ENCODE assay signal across 18 mouse cellular contexts in the genomic region with DNA sequence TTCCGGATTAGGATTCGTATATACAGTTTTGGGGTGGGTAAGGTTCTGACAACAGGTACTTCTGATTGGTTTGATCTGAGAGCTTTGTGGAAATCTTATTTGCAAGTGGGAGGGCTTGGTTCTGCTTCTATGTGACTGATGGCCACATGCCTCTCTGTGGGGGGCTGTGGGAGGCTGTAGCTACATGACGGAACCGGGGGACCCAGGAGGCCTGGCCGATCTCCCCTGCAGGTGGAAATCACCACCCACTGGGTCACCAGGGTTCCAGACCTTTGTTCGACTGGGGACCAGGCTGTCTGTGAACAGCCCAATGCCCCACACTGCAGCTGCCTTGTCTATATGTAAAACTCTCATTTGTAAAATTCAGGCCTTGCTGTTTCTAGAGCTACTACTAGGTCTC. TPM values are rescaled to one million over a fixed set of nuclear protein-coding genes. Genes with fewer than 3 reads are reported as not detected.
DNase-seq lines count a peak whose midpoint lies in the region; ATAC-seq lines count a peak whose summit lies in the region.
"Had no signal": no experiment of that assay in that cellular context is flagged by ENCODE, and none has a peak within 500 bp of the region (broad histone marks: within the 10 kb centered on the region; RNA-seq: fewer than 3 reads in every experiment).

No protein-coding gene starts in this region.

- no peaks in the 10 kb centered on the region; a peak in 1 of 4 replicates for H3K4me1 ChIP-seq in heart, embryonic 14.5 days (ENCODE audit: control insufficient read depth in 2 of 2, insufficient read depth in 2 of 2, low read length in 2 of 2)
- 0 out of 2 replicates have a peak, but pooled peaks cover 4% of the 10 kb centered on the region for H3K4me1 ChIP-seq in intestine, embryonic 15.5 days (replicated peaks)
- H3K4me1 ChIP-seq: forebrain, embryonic 13.5 days had no signal

- no peaks in the 10 kb centered on the region for H3K36me3 ChIP-seq in heart, embryonic 14.5 days (ENCODE audit: control insufficient read depth, insufficient read depth, low read length)
- H3K36me3 ChIP-seq in intestine, embryonic 15.5 days, result no peaks in the 10 kb centered on the region
- H3K36me3 ChIP-seq: G1E; heart, embryonic 15.5 days had no signal

- H3K4me3 ChIP-seq in heart, embryonic 14.5 days (ENCODE audit: control insufficient read depth in 1 of 2, insufficient read depth in 1 of 2, low read depth in 1 of 2, low read length in 2 of 2), result no peak overlapping the region
- no peak overlapping the region for H3K4me3 ChIP-seq in intestine, embryonic 15.5 days (replicated peaks)
- H3K4me3 ChIP-seq: forebrain, embryonic 13.5 days; heart, embryonic 15.5 days had no signal

- no peak for ATAC-seq in heart, embryonic 14.5 days (ENCODE audit: insufficient number of reproducible peaks, insufficient read depth, low FRiP score, low read depth)
- no peak for ATAC-seq in intestine, embryonic 15.5 days
- ATAC-seq: forebrain, embryonic 13.5 days had no signal

- 0 out of 2 replicates have a peak overlapping the region, but pooled peaks have one; percentile 32 for H3K4me2 ChIP-seq in heart, embryonic 14.5 days (ENCODE audit: low read length)
- 0 out of 2 replicates have a peak overlapping the region, but pooled peaks have one; percentile 6 for H3K4me2 ChIP-seq in intestine, embryonic 15.5 days (replicated peaks)
- H3K4me2 ChIP-seq: forebrain, embryonic 13.5 days; heart, embryonic 15.5 days; hindbrain, embryonic 14.5 days; midbrain, embryonic 11.5 days had no signal

- WGBS in heart, embryonic 14.5 days, result 35% methylated on average over 6 of the region's 6 CpGs
- 36% methylated on average over 6 of the region's 6 CpGs for WGBS in intestine, embryonic 15.5 days

- no peak overlapping the region for H3K9ac ChIP-seq in heart, embryonic 14.5 days (ENCODE audit: low read length)
- no peak overlapping the region for H3K9ac ChIP-seq in intestine, embryonic 15.5 days
- H3K9ac ChIP-seq: forebrain, embryonic 13.5 days; heart, embryonic 15.5 days; hindbrain, embryonic 14.5 days had no signal

- H3K9me3 ChIP-seq in heart, embryonic 14.5 days (ENCODE audit: control insufficient read depth, low read length), result no peaks in the 10 kb centered on the region
- no peaks in the 10 kb centered on the region for H3K9me3 ChIP-seq in intestine, embryonic 15.5 days
- H3K9me3 ChIP-seq: G1E; heart, embryonic 15.5 days had no signal

- intact Hi-C loops in heart, postnatal 25 days (cut with DNase I), result no loop called here

- no peak for DNase-seq in heart, postnatal 25 days (ENCODE audit: low spot score)
- DNase-seq in spleen, postnatal 36 days (ENCODE audit: low spot score in 2 of 2), result peak; percentile 55 to 59
- DNase-seq in spleen, adult 18-20 months, result no peak
- no peak for DNase-seq in layer of hippocampus, postnatal 14 days (ENCODE audit: low spot score in 2 of 2)
- DNase-seq in left cerebral cortex, adult 11 months (ENCODE audit: low spot score), result no peak
- DNase-seq: adrenal gland, postnatal 36 days; cerebellum, adult 8-10 months; layer of hippocampus, adult 9-11 months; lung, adult 2 months; right cerebral cortex, postnatal 14 days had no signal

- no peak overlapping the region for H3K27ac ChIP-seq in heart, embryonic 14.5 days (replicated peaks in 1 of 2; ENCODE audit: control insufficient read depth in 1 of 2, insufficient read depth in 1 of 2, low read depth in 2 of 2, low read length in 2 of 2)
- H3K27ac ChIP-seq in intestine, embryonic 15.5 days, result no peak overlapping the region
- H3K27ac ChIP-seq: forebrain, embryonic 13.5 days; heart, embryonic 15.5 days; hindbrain, embryonic 14.5 days; macrophage had no signal

- H3K27me3 ChIP-seq in heart, embryonic 14.5 days (ENCODE audit: control insufficient read depth, insufficient read depth, low read length), result peaks cover 11% of the 10 kb centered on the region; the same call in 1 of the 2 replicates
- no peaks in the 10 kb centered on the region for H3K27me3 ChIP-seq in intestine, embryonic 15.5 days (replicated peaks)

RNA-seq across cellular contexts. Expression of a gene that starts 8.9 kb away (rescaled TPM):
- polyA plus RNA-seq in heart, embryonic 14.5 days (2014; fragmentation: Nextera tagmentation; extraction: Ambion mirVana), result 114 and 126 TPM in 2 replicates
- total RNA-seq in heart, postnatal 25 days (2021), result 100 to 1,000 TPM; 152 to 154 TPM
- polyA plus RNA-seq in intestine, embryonic 15.5 days (2015; fragmentation: Nextera tagmentation; extraction: Ambion mirVana), result 52.6 and 54.8 TPM in 2 replicates
- 10 to 100 TPM; 17.1 to 18.4 TPM for total RNA-seq in layer of hippocampus, postnatal 14 days (2021)

RNA-seq across cellular contexts. Expression of a gene that starts 23.8 kb away (rescaled TPM):
- polyA plus RNA-seq in heart, embryonic 14.5 days (2014; fragmentation: Nextera tagmentation; extraction: Ambion mirVana), result 1.9 and 2.5 TPM in 2 replicates
- under 1 TPM; 0.70 to 0.87 TPM for total RNA-seq in heart, postnatal 25 days (2021)
- polyA plus RNA-seq in intestine, embryonic 15.5 days (2015; fragmentation: Nextera tagmentation; extraction: Ambion mirVana), result 0.94 and 1.4 TPM in 2 replicates
- 1 to 10 TPM; 2.6 to 3.7 TPM for total RNA-seq in layer of hippocampus, postnatal 14 days (2021)

RNA-seq across cellular contexts. Expression of a gene that starts 37.4 kb away (rescaled TPM):
- 85.5 and 87.7 TPM in 2 replicates for polyA plus RNA-seq in heart, embryonic 14.5 days (2014; fragmentation: Nextera tagmentation; extraction: Ambion mirVana)
- 100 to 1,000 TPM; 101 to 109 TPM for total RNA-seq in heart, postnatal 25 days (2021)
- 54.8 and 62.1 TPM in 2 replicates for polyA plus RNA-seq in intestine, embryonic 15.5 days (2015; fragmentation: Nextera tagmentation; extraction: Ambion mirVana)
- total RNA-seq in layer of hippocampus, postnatal 14 days (2021), result 10 to 100 TPM; 24.4 to 26.4 TPM

Comparison
In these comparisons a context has a peak if more than half of its experiments do, and no peak if none do; other contexts are left out.
1. DNase-seq: peak in spleen, postnatal 36 days (2 of 2); none in heart, postnatal 25 days (single experiment), spleen, adult 18-20 months (0 of 2), layer of hippocampus, postnatal 14 days (0 of 2) and left cerebral cortex, adult 11 months (single experiment).
2. RNA of a gene that starts 8.9 kb away (total RNA-seq): 152 to 154 TPM in heart, postnatal 25 days; 17.1 to 18.4 TPM in layer of hippocampus, postnatal 14 days; every median in the first group is over 4 times any median in the second.